Mouse (Mus musculus): ENCODE data around the gene Exoc3l2. TPM values are rescaled to one million over a fixed set of nuclear protein-coding genes. Genes with fewer than 3 reads are reported as not detected.

The Exoc3l2 gene
- polyA plus RNA-seq (2015; fragmentation: Nextera tagmentation; extraction: Ambion mirVana), result 1.1 and 1.7 TPM in 2 replicates

DNA sequence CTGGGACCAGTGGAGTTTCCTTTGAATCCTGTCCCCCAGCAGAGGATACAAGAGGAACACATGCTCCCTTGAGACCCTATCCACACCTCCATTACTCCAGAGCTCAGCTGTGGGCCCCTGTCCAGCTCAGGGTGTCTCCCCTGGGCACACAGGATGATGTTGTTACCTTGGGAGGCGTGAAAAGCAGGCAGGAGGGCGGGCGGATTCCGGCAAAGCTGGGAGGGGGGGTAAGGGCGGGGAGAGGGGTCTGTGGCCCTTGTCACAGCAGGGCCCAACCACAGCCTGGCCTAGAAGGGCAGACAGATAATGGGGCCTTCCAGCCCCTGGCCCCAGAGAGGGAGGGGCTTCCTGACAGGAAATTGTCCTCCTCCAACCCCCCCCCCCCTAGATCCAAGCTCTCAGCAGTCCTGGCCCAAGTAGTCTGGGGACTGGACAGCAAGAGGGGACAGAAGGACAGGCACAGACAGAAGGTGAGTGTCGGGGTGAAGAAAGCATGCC, at the start of gene Exoc3l2:
Exoc3l2 (plus strand) TSS at position 448 of the 498 bp plus-strand sequence.
- peaks cover 4% of the 10 kb centered on the region for H3K4me1 ChIP-seq (ENCODE audit: insufficient read depth)
- ATAC-seq, result no peak
- H3K4me2 ChIP-seq (ENCODE audit: low read depth, low read length), result no peak within 1 kb of the TSS; the same call in 1 of the 2 replicates
- no peak for TF ChIP-seq CTCF (IDR thresholded peaks at IDR 0.05; ENCODE audit: low read depth)
- no peak for TF ChIP-seq EP300 (IDR thresholded peaks at IDR 0.05; ENCODE audit: low read depth)
- DNase-seq, result no peak
- WGBS (ENCODE audit: insufficient replicate concordance), result 24% methylated on average over 6 of the region's 6 CpGs
- H3K4me3 ChIP-seq (ENCODE audit: low read depth, low read length), result peak within 1 kb of the TSS; percentile 17
- no peak within 1 kb of the TSS for H3K9ac ChIP-seq (replicated peaks)
- no peaks in the 10 kb centered on the region for H3K27me3 ChIP-seq (ENCODE audit: insufficient read depth, low read length)
- H3K9me3 ChIP-seq (ENCODE audit: low read length), result no peaks in the 10 kb centered on the region
- H3K36me3 ChIP-seq (replicated peaks; ENCODE audit: insufficient read depth, low read length), result no peaks in the 10 kb centered on the region
- no peak within 1 kb of the TSS for H3K27ac ChIP-seq (ENCODE audit: low read depth)

- Histone ChIP-seq H3K4me3 (ENCODE audit: low read depth, low read length) (no peak overlapping the region), H3K27ac (ENCODE audit: low read depth) (no peak overlapping the region), H3K4me2 (ENCODE audit: low read depth, low read length) (no peak overlapping the region), H3K36me3 (replicated peaks; ENCODE audit: insufficient read depth, low read length) (no peaks in the 10 kb centered on the region), H3K4me1 (ENCODE audit: insufficient read depth) (no peaks in the 10 kb centered on the region), H3K9me3 (ENCODE audit: low read length) (0 out of 2 replicates have a peak, but pooled peaks cover 3% of the 10 kb centered on the region), H3K27me3 (ENCODE audit: insufficient read depth, low read length) (peaks cover 23% of the 10 kb centered on the region), H3K9ac (replicated peaks) (no peak overlapping the region)
- ATAC-seq, result no peak
- no peak for TF ChIP-seq CTCF (IDR thresholded peaks at IDR 0.05; ENCODE audit: low read depth)
- no peak for DNase-seq
- 71% methylated on average over 3 of the region's 3 CpGs for WGBS (ENCODE audit: insufficient replicate concordance)
Measured at GRCm38 (mm10) chr7:19413525-19413924, 49.6 kb upstream of the Exoc3l2 start.

GRCm38 (mm10) chr7:19416590-19416989, 46.5 kb upstream of the Exoc3l2 start:
- TF ChIP-seq CTCF (IDR thresholded peaks at IDR 0.05; ENCODE audit: low read depth) (no peak), EP300 (IDR thresholded peaks at IDR 0.05; ENCODE audit: low read depth) (no peak)
- no peak for ATAC-seq
- no peak for DNase-seq
- Histone ChIP-seq H3K36me3 (replicated peaks; ENCODE audit: insufficient read depth, low read length) (no peaks in the 10 kb centered on the region), H3K4me1 (ENCODE audit: insufficient read depth) (peaks cover 13% of the 10 kb centered on the region), H3K27ac (ENCODE audit: low read depth) (no peak overlapping the region), H3K9me3 (ENCODE audit: low read length) (0 out of 2 replicates have a peak, but pooled peaks cover 3% of the 10 kb centered on the region), H3K9ac (replicated peaks) (no peak overlapping the region), H3K27me3 (ENCODE audit: insufficient read depth, low read length) (peaks cover 43% of the 10 kb centered on the region), H3K4me3 (ENCODE audit: low read depth, low read length) (no peak overlapping the region), H3K4me2 (ENCODE audit: low read depth, low read length) (no peak overlapping the region)
- WGBS (ENCODE audit: insufficient replicate concordance), result 54% methylated on average over 15 of the region's 15 CpGs

DNA sequence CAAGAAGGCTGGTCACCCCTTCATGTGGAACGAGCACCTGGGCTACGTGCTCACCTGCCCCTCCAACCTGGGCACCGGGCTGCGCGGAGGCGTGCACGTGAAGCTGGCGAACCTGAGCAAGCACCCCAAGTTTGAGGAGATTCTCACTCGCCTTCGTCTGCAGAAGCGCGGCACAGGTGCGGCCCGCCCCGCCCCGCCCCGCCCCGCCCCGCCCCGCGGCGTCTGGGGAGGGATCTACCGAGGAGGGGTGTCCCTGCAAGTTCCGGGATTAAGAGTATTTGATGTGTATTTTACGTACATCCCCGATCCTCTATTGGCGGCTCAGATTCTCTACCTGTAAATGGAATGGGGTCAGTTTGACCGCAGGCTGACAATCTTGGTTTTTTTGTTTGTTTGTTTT, 43.0 kb upstream of the Exoc3l2 start:
- no peak for ATAC-seq

GRCm38 (mm10) chr7:19420821-19421636, 42.1 kb upstream of the Exoc3l2 start:
- peaks cover 6% of the 10 kb centered on the region for H3K36me3 ChIP-seq (replicated peaks; ENCODE audit: insufficient read depth, low read length)
- H3K4me2 ChIP-seq (ENCODE audit: low read depth, low read length), result peak overlapping the region; percentile 62
- peak overlapping the region; percentile 20; the same call in 1 of the 2 replicates for H3K4me3 ChIP-seq (ENCODE audit: low read depth, low read length)
- H3K9me3 ChIP-seq (ENCODE audit: low read length), result no peaks in the 10 kb centered on the region
- 10% methylated on average over 43 of the region's 43 CpGs for WGBS (ENCODE audit: insufficient replicate concordance)
- peaks cover 13% of the 10 kb centered on the region for H3K4me1 ChIP-seq (ENCODE audit: insufficient read depth)
- H3K27me3 ChIP-seq (ENCODE audit: insufficient read depth, low read length), result peaks cover 36% of the 10 kb centered on the region
- no peak overlapping the region for H3K27ac ChIP-seq (ENCODE audit: low read depth)
- TF ChIP-seq EP300 (IDR thresholded peaks at IDR 0.05; ENCODE audit: low read depth) (no peak), CTCF (IDR thresholded peaks at IDR 0.05; ENCODE audit: low read depth) (no peak)
- no peak overlapping the region for H3K9ac ChIP-seq (replicated peaks)
- ATAC-seq (peak; percentile 94), DNase-seq (peak; percentile 89)

More for the DNA sequence above, 43.0 kb upstream of the Exoc3l2 start:
- Histone ChIP-seq H3K27ac (ENCODE audit: low read depth) (no peak overlapping the region), H3K36me3 (replicated peaks; ENCODE audit: insufficient read depth, low read length) (no peaks in the 10 kb centered on the region), H3K4me3 (ENCODE audit: low read depth, low read length) (no peak overlapping the region), H3K4me2 (ENCODE audit: low read depth, low read length) (no peak overlapping the region), H3K9me3 (ENCODE audit: low read length) (no peaks in the 10 kb centered on the region), H3K9ac (replicated peaks) (no peak overlapping the region), H3K27me3 (ENCODE audit: insufficient read depth, low read length) (peaks cover 37% of the 10 kb centered on the region), H3K4me1 (ENCODE audit: insufficient read depth) (peaks cover 13% of the 10 kb centered on the region)
- TF ChIP-seq EP300 (IDR thresholded peaks at IDR 0.05; ENCODE audit: low read depth), result no peak
- no peak for TF ChIP-seq CTCF (IDR thresholded peaks at IDR 0.05; ENCODE audit: low read depth)
- WGBS (ENCODE audit: insufficient replicate concordance), result 6% methylated on average over 26 of the region's 28 CpGs
- DNase-seq, result no peak

DNA sequence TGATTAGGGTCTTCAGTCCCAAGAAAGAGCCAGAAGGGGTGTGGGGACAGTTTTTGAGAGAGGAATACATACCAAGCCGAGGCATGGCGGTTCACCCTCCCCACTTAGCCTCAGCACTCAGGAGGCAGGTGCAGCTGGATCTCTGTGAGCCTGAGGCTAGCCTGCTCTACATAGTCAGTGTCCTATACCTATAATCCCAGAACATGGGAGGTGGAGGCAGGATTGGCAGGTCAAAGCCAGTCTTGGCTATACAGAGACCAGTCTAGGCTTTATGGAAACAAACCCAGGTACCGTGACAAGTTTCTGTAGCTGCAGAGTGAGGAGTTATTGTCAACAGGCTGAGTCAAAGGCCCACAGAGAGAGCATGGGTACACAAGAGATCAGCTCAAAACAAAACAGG, 40.0 kb upstream of the Exoc3l2 start:
- Histone ChIP-seq H3K27ac (ENCODE audit: low read depth) (no peak overlapping the region), H3K36me3 (replicated peaks; ENCODE audit: insufficient read depth, low read length) (peaks cover 15% of the 10 kb centered on the region), H3K27me3 (ENCODE audit: insufficient read depth, low read length) (peaks cover 22% of the 10 kb centered on the region), H3K9me3 (ENCODE audit: low read length) (no peaks in the 10 kb centered on the region), H3K4me3 (ENCODE audit: low read depth, low read length) (no peak overlapping the region), H3K4me2 (ENCODE audit: low read depth, low read length) (no peak overlapping the region), H3K4me1 (ENCODE audit: insufficient read depth) (peaks cover 13% of the 10 kb centered on the region), H3K9ac (replicated peaks) (no peak overlapping the region)
- TF ChIP-seq CTCF (IDR thresholded peaks at IDR 0.05; ENCODE audit: low read depth) (no peak), EP300 (IDR thresholded peaks at IDR 0.05; ENCODE audit: low read depth) (no peak)
- 82% methylated on average over 3 of the region's 3 CpGs for WGBS (ENCODE audit: insufficient replicate concordance)
- DNase-seq (no peak), ATAC-seq (no peak)
